Mouse (Mus musculus) liver, adult 2 months (tissue): ENCODE measurements around the gene Pik3ip1. TPM values are rescaled to one million over a fixed set of nuclear protein-coding genes. Genes with fewer than 3 reads are reported as not detected.

Experiments used
- DNase-seq: peaks from one replicate; pipeline ENCODE4 v3.0.0-alpha.2; 2011; ENCODE audit warnings: low read depth, low spot score; ENCODE audit errors: extremely low read depth
- H3K27ac ChIP-seq: fragments of 200-500 bp; replicated peaks from 2 replicates; pipeline ENCODE4 v1.5.1; 2012; ENCODE audit warnings: low read depth, mild to moderate bottlenecking, control low read depth, inconsistent platforms, low read length; ENCODE audit not compliant: insufficient read depth
- H3K27me3 ChIP-seq: fragments of 200-500 bp; 2 replicates; pipeline ENCODE4 v1.6.1; 2012; ENCODE audit warnings: mild to moderate bottlenecking, moderate library complexity, low read length, inconsistent platforms; ENCODE audit not compliant: control insufficient read depth, insufficient read depth
- H3K36me3 ChIP-seq: fragments of 200-500 bp; 2 replicates; pipeline ENCODE4 v1.6.1; 2012; ENCODE audit warnings: low read length, inconsistent platforms; ENCODE audit not compliant: control insufficient read depth, insufficient read depth
- H3K4me1 ChIP-seq: fragments of 200-500 bp; 2 replicates; pipeline ENCODE4 v1.6.1; 2011; ENCODE audit warnings: low read length; ENCODE audit not compliant: control insufficient read depth, insufficient read depth
- H3K4me3 ChIP-seq: fragments of 200-500 bp; 2 replicates; pipeline ENCODE4 v1.5.1; 2011; ENCODE audit warnings: low read depth, mild to moderate bottlenecking, control low read depth, low read length, moderate library complexity; ENCODE audit not compliant: insufficient read depth
- H3K79me2 ChIP-seq: fragments of 200-500 bp; 2 replicates; pipeline ENCODE4 v1.6.1; 2012; ENCODE audit warnings: inconsistent platforms, mild to moderate bottlenecking, low read length, moderate library complexity; ENCODE audit not compliant: control insufficient read depth, insufficient read depth
- H3K9ac ChIP-seq: fragments of 200-500 bp; 2 replicates; pipeline ENCODE4 v1.6.1; 2012; ENCODE audit warnings: low read depth, mild to moderate bottlenecking, control low read depth, inconsistent platforms, low read length
- CTCF ChIP-seq: fragments of 200-500 bp; IDR thresholded peaks from 2 replicates; pipeline ENCODE4 v1.5.1; 2011; ENCODE audit warnings: low read depth, low read length, control low read depth
- POLR2A ChIP-seq: fragments of 200-500 bp; IDR thresholded peaks from 2 replicates; pipeline ENCODE4 v1.6.1; 2011; ENCODE audit warnings: low read length, control low read depth; ENCODE audit not compliant: insufficient read depth; ENCODE audit errors: extremely low read depth
- WGBS: fragments of 180-500 bp; shearing (Covaris S2); methylation state at CpG from one replicate; pipeline ENCODE4 v1.1.7; 2018; 5-methylcytosine and 5-hydroxymethylcytosine counted together
- polyA plus RNA-seq: library from polyadenylated mRNA; depleted of rRNA; stranded (reverse); fragments of >200 nt; gene quantifications from 2 replicates; pipeline ENCODE4 v1.2.3, GENCODE M21; 2012
- total RNA-seq: library from RNA; depleted of rRNA; stranded (reverse); fragments of >200 nt; gene quantifications from 2 replicates; pipeline ENCODE4 v1.2.3, GENCODE M21; 2014

The Pik3ip1 gene
- total and polyA plus RNA-seq, 2 experiments = 0.59 to 0.83 TPM

- Histone ChIP-seq H3K27ac (no peak overlapping the region), H3K36me3 (no peaks in the 10 kb centered on the region), H3K9ac (no peak overlapping the region), H3K4me1 (peaks cover 3% of the 10 kb centered on the region; the same call in 1 of the 2 replicates), H3K4me3 (no peak overlapping the region), H3K27me3 (peaks cover 6% of the 10 kb centered on the region), H3K79me2 (no peaks in the 10 kb centered on the region)
- peak; percentile 9 for DNase-seq
- TF ChIP-seq CTCF (no peak), POLR2A (no peak)
- WGBS = 46% methylated on average over 11 of the region's 11 CpGs
Observed at GRCm38 (mm10) chr11:3335651-3336216, 5.5 kb downstream of the Pik3ip1 start.

DNA sequence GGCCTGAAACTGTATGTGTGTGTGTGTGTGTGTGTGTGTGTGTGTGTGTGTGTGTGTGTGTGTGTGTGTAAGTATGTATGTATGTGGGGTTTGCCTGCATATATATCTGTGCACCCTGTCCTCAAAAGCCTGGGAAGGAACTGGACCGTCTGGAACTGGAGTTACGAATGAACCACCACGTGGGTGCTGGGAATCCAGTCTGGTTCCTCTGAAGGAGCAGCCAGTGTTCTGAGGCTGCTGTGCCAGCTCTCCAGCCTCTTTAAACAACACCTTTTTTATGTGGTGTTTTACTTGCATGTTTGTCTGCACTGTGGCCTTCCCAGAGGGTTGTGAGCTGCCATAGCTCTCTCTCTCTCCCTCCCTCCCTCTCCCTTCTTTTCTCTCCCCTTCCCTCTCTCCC is 6.4 kb downstream of the Pik3ip1 start:
- Histone ChIP-seq H3K27ac (no peak overlapping the region), H3K79me2 (no peaks in the 10 kb centered on the region), H3K4me3 (no peak overlapping the region), H3K4me1 (peaks cover 3% of the 10 kb centered on the region; the same call in 1 of the 2 replicates), H3K27me3 (peaks cover 6% of the 10 kb centered on the region), H3K9ac (no peak overlapping the region), H3K36me3 (no peaks in the 10 kb centered on the region)
- TF ChIP-seq POLR2A (no peak), CTCF (no peak)
- no peak for DNase-seq
- 77% methylated on average over 3 of the region's 3 CpGs for WGBS

GRCm38 (mm10) chr11:3337173-3337955 is 7.2 kb downstream of the Pik3ip1 start:
- Histone ChIP-seq H3K9ac (no peak overlapping the region), H3K4me1 (no peaks in the 10 kb centered on the region), H3K36me3 (no peaks in the 10 kb centered on the region), H3K4me3 (no peak overlapping the region), H3K79me2 (no peaks in the 10 kb centered on the region), H3K27ac (no peak overlapping the region), H3K27me3 (no peaks in the 10 kb centered on the region; the same call in 1 of the 2 replicates)
- no peak for DNase-seq
- TF ChIP-seq POLR2A = no peak
- TF ChIP-seq CTCF = no peak
- 57% methylated on average over 12 of the region's 12 CpGs for WGBS

DNA sequence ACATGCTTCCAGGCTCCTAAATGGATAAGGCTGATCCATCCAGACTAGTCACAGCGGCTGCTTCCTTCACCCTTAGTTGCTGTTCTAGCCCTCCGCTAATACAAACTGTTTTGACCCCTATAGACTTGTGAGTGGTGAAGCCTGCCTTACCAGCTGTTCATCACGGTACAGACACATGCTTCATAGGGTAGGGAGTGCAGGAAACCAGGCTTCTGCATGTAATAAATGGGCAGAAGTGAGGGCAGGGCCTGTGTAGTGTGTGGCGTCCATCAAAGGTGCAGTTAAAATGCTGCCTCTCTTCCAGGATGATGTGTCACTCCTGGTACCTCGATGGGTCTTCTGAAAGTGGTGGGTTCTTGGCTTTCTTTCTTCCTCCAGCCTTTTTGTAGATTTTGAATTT is 7.8 kb downstream of the Pik3ip1 start:
- WGBS = 76% methylated on average over 5 of the region's 5 CpGs
- no peaks in the 10 kb centered on the region for H3K36me3 ChIP-seq

DNA sequence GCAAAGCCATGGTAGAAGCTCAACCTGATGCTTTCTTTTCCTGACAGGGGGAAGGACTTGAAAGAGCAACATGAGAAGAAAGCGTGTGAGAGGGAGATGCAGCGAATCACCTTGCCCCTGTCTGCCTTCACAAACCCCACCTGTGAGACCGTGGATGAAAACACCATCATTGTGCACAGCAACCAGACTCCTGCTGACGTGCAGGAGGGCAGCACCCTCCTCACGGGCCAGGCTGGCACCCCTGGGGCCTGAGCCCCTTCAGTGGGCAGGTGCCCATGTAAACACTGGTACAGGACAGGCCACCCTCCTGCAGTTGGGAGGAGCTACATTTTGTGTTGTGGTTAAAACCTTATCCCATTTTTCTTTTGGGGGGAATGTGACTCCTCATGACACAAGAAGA is 11.3 kb downstream of the Pik3ip1 start:
- no peaks in the 10 kb centered on the region for H3K79me2 ChIP-seq
- H3K4me1 ChIP-seq = no peaks in the 10 kb centered on the region
- no peaks in the 10 kb centered on the region for H3K27me3 ChIP-seq
- no peak for DNase-seq
- H3K9ac ChIP-seq = no peak overlapping the region
- no peak overlapping the region for H3K27ac ChIP-seq
- 88% methylated on average over 5 of the region's 5 CpGs for WGBS
- TF ChIP-seq CTCF (no peak), POLR2A (no peak)
- no peak overlapping the region for H3K4me3 ChIP-seq
- no peaks in the 10 kb centered on the region for H3K36me3 ChIP-seq

More for the DNA sequence above, 7.8 kb downstream of the Pik3ip1 start:
- no peaks in the 10 kb centered on the region for H3K4me1 ChIP-seq
- no peaks in the 10 kb centered on the region for H3K27me3 ChIP-seq
- no peak overlapping the region for H3K9ac ChIP-seq
- no peak overlapping the region for H3K4me3 ChIP-seq
- TF ChIP-seq POLR2A (no peak), CTCF (no peak)
- no peaks in the 10 kb centered on the region for H3K79me2 ChIP-seq
- no peak overlapping the region for H3K27ac ChIP-seq
- no peak for DNase-seq

GRCm38 (mm10) chr11:3344916-3345315 is 14.7 kb downstream of the Pik3ip1 start:
- H3K9ac ChIP-seq = no peak overlapping the region
- no peaks in the 10 kb centered on the region for H3K79me2 ChIP-seq
- H3K27me3 ChIP-seq = no peaks in the 10 kb centered on the region
- WGBS = 92% methylated on average over 3 of the region's 3 CpGs
- H3K36me3 ChIP-seq = no peaks in the 10 kb centered on the region
- no peak overlapping the region for H3K4me3 ChIP-seq
- DNase-seq = no peak
- TF ChIP-seq CTCF (no peak), POLR2A (no peak)
- no peak overlapping the region for H3K27ac ChIP-seq
- no peaks in the 10 kb centered on the region for H3K4me1 ChIP-seq
